Mouse (Mus musculus) right cerebral cortex, postnatal 4 days (tissue): ENCODE results near the gene R3hdm4.
"Not testable (repeated sequence)": the region's sequence is repeated elsewhere in the genome, so short reads cannot be mapped to it uniquely, and the experiment has no call there.

Source experiments
- DNase-seq: peaks from one replicate; pipeline ENCODE4 v3.0.0-alpha.2; 2022

The R3hdm4 gene

DNA sequence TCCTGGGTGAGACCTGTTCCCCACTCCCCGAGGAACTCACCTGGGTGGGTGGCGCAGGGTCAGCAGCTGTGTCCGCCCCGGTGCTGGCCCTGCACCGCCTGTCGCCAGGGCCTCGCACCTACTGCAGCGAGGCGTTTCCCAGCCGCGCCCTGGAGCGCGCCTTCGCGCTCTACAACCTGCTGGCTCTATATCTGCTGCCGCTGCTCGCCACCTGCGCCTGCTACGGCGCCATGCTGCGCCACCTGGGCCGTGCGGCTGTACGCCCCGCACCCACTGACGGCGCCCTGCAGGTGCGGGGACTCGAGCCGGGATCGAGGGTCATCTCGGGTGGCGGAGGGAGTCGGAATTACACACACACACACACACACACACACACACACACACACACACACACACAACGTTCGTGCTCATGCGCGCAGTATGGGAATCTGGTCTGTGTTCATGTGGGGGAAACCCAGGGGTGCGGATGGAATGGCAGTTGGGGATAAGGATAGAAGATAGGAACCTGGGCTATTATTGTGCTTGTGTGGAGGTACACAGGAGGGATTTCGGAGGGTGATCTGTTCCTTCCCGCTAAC lies at the start of gene R3hdm4:
Gene R3hdm4, minus strand, starts transcription at position 251 of the 578 bp plus-strand sequence.
- DNase-seq = no peak

DNA sequence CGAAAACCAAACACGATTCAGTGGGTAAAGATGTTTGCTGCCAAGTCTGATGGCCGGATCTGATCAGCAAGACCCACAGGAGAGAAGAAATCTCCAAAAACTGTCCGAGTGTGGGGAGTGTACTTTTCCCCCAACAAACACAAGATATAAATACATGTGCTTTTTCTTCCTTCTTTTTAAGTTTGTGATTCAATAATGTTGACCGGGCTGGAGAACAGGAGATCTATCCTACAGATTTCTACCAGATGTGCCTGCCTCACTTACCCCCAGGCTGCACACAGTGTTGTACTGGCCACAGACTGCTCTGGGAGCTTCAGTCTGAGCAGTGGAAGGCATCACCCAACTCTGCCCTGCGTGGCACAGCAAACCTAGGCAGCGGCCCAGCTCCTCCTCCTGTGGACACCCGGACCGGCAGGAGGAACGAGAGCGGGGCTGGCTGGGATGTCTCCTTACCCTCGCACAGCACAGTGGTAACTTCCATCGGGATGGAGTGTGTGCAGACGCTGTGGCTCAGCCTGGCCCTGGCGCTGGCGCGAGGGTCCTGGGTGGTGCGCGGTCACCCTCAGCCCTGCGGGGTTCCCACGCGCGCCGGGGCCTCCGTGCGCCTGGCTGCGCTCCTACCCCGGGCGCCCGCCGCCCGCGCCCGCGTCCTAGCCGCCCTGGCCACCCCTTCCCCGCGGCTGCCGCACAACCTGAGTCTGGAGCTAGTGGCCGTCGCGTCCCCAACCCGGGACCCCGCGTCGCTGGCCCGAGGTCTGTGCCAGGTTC lies 49.6 kb upstream of the R3hdm4 start, which contains the start of gene Grin3b:
Gene Grin3b, plus strand, starts transcription at position 301 of the 768 bp plus-strand sequence.
- no peak for DNase-seq

DNA sequence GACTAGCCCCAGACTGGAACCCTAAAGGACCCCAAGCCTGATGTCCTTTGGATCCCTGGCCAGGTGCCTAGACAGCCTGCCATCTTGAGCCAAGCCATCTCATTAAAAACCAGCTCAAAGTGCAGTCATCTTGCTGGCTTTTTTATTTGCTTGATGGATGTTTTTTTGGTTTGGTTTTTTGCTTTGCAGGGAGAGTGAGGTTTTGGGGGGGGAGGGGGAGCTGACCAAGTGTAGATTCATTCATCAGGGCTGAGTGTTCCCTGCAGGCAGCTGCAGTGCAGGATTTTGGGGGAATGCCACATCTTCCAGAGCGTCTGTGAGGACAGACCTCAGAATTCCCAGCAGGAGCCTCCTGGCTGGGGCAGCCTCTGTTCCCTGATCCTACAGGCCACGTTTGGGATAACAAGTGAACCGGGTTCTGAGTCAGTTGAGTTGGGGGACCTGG lies 48.1 kb upstream of the R3hdm4 start:
- no peak for DNase-seq

DNA sequence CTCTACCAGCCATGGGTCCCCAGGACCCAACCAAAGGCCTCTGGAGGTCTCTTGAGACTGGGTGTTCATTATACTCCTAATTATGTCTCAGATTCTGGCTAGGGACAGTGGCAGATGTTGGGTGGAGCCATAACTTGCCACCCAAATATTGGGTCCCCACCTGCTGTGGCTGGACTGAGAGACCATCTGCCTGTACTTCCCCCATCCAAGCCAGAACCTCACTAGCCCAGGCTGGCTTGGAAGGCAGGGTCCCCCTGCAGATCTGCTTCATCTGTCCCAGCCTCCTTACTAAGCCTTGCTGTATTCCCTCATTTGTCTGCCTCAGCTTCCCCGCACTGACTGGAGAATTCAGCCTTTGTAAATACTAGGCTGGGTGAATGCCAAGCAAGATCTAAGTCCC lies 47.2 kb upstream of the R3hdm4 start:
- no peak for DNase-seq

DNA sequence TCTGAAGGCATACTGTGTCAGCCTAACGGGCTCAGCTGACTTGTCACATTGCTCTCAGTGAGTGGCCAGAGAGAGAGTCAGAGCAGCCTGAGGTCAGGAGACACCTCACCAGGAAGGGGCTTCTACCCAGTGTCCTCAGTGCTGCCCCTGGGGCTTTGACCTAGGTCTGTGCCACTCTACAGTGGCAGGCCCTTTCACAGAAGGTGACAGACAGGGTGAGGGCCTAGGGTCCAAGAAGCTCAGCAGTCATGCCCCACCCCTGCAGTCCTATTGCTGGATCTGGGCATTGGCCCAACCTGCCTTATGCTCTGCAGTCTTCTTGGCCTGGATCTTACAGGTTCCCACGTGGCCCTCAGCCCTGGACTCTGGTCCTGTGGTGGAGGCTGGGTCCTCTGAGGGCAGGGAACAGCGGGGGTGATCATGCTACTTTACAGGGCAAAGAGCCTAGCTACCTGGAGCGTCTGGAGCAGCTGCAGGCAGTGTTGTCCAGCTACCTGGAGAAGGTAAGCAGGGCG lies 45.9 kb upstream of the R3hdm4 start:
- no peak for DNase-seq

DNA sequence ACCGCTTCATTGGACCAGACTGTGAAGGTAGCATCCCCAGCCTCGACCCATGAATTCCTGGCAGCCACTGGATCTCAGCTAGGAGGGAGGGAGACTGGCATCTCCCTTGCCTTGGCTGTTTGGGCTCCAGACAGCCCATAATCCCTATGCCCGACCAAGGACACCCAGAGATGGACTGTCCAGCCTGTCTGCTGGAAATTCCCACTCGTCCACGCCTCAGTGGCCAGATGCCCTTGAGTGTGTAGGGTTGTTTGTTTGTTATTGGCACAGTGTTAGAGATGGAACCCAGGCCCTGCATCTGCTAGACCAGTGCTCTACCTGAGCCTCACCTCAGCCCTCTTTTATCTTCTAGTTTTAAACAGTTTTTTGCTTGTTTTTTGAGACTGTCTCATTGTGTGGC lies 44.3 kb upstream of the R3hdm4 start:
- no peak for DNase-seq

DNA sequence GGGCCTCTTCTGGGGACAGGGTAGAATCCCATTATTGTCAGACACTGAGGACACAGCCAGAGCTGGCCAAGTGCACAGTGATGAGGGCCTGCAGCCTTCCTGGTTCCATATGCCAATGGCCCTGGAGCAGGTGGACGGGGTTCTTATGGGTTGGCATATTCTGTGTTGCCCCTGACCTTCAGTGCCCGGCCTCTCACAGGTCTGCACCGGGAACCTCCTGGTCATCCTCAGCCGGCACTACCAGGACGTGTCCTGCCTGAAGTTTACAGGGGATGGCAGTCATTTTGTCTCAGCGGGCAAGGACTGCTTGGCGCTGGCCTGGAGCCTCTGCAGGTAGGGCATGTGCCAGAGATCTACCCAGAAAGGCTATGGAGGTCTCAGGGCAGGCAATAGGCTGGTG lies 43.7 kb upstream of the R3hdm4 start:
- DNase-seq = no peak

DNA sequence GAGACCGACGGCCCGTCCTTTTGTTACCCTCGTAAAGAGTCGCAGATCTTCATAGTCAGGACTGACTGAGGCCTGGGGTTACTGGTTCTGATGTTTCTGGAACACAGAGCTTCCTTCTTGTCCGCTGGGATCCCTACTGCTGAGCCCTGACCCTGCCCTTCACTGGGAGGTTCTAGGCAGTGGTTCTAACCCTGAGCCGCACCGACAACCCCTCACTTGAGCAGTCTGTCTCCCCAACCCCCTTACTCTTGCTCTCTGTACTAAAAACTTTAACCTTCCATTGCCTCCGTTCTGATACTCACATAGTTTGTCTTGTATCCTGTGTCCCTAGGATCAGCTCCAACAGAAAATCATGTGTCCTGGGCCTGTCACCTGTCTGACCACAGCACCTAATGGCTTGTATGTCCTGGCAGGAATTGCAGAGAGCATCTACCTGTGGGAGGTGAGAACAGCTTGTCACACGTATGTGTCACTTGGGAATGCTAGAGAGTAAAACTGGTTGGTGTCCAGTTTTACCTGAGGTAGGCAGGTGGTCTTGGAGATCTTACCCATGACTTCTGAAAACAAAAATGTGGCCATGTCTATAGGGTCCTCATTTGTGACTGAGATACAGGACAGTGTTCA lies 39.8 kb upstream of the R3hdm4 start:
- DNase-seq = no peak

DNA sequence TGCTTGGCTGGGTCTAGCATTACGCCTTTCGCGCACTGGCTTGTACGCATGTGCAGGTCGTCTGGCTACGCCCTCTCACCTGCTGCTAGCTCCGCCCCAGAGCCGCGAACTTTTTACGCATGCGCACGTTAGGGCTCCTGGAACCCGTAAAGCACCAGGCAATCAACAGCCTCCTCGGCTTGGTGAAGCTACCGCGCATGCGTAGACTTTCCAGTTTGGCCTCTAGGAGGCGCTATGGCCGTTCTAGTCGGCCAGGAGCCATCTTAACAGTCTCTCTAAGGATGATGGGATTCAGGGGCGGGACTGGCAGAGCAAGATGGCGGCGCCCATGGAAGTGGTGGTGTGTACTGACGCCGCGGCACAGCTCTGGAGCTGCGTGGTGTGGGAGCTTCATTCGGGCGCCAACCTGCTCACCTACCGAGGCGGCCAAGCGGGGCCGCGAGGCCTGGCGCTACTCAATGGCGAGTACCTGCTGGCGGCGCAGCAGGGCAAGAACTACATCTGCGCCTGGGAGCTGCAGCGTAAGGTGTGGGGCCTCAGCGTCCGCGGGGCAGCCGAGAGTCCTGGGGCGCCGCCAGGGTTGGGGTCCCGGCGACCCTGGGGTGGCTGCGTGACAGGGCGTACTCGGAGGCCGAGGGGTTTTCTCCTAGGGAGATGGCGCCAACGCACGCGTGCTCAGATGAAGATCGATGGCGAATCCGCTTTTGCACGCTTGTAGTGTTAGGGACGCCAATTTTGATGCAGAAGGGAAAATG lies 39.0 kb upstream of the R3hdm4 start, which contains the start of gene Wdr18:
Gene Wdr18, plus strand, starts transcription at position 306 of the 755 bp plus-strand sequence.
- peak; percentile 97 for DNase-seq

DNA sequence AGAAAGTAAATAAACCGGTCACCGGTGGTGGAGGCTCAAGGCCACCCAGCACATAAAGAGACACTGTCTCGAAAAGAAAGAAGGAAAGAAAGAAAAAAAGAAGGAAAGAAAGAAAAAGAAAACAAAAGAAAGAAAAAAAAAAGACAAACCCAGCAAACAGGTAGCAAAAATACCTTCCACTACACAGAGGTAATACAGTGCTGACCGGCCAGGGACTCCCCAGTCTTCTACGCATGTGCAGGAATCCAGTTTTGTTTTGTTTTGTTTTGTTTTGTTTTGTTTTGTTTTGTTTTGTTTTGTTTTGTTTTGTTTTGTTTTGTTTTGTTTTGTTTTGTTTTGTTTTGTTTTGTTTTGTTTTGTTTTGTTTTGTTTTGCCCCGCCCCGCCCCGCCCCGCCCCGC lies 38.4 kb upstream of the R3hdm4 start:
- DNase-seq = not testable (repeated sequence)

DNA sequence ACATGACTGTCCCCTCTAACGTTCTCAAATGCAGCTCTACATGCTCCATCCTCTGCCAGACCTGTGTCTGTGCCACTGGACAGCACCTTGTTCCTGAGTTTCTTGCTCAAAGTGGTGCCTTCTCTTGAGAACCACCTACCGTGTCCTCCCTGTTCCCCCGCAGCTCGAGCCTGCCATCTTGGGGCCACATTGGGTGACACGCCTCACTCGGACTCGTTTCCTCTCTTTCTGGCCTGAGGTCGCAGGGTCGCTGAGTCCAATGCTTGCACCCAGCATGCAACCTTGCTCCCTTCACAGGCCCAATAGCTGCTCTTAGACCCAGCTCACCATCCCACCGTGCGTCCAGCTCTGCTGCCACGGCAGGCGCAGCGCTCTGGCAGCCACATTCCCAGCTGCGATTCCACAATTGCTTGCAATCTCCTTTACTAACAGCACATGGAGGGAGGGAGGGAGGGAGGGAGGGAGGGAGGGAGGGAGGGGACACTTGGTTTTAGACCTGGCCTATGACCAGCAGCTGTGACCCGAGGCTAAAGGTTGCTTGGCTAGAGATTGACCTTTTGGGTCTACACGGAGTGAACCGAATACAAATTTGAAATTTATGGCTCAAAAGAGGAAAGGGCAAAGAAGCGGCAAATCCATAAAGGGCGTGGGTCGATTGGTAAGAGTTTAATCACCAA lies 37.3 kb upstream of the R3hdm4 start:
- DNase-seq = peak; percentile 65

DNA sequence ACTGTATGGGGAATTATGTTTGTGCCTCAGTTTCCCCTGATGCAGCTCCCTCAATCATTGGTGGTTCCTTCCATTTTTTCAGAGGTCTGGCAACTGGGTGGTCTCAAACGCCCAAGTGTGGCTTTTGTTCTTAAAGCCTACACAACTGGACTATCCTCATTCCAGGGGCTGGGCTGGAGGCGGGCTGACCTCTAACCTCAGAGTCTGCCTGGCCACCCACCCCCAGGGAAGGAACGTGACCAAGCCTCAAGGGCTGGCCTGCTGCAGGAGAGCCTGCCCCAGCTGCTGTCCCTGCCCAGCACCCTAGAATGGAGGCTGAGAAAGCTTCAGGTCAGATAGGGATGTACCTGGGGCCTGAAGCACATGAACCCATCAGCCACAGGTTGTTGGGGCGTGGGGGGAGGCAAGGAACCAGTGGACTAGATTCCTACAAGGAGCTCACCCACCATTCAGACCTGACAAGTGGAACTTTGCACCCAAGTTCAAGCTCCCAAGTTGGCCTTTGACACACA lies 35.7 kb upstream of the R3hdm4 start:
- DNase-seq = no peak

DNA sequence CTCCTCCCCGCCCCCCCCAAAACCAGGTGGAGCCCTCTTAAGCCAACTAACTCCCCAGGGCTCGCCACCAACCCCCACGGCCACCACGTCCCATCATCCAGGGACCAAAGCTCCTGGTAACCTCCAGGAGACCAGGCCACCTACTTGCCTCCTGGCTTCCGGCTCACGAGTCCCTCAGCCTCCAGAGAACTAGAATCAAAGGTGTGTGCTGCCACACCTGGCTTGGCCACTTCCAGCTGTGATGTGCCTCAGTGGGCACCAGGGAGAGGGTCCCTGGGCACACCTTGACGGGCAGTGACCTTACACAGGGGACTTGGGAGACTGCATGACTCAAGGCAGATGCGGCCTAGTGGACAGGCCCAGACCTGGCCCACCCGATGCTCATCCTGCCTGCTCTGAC lies 34.7 kb upstream of the R3hdm4 start:
- DNase-seq = no peak

DNA sequence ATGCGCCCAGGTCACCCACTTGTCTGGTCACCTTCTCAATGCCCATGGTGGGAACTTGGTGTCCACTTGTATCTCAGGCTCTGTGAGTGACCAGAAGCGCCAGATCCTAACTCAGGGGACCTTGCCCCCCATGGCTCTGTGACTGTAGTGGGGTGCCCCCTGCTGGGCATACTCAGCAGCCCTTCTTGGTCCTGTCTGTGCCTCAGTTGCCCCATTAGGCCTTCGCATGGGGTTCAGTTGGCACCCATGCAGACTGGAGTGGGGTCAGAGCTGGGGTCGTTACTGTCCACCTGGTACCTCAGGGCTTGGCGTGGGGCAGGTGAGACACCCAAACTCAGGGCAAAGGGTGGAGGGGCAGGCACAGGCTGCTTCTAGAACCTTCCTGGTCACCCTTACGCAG lies 32.9 kb upstream of the R3hdm4 start:
- peak; percentile 43 for DNase-seq

DNA sequence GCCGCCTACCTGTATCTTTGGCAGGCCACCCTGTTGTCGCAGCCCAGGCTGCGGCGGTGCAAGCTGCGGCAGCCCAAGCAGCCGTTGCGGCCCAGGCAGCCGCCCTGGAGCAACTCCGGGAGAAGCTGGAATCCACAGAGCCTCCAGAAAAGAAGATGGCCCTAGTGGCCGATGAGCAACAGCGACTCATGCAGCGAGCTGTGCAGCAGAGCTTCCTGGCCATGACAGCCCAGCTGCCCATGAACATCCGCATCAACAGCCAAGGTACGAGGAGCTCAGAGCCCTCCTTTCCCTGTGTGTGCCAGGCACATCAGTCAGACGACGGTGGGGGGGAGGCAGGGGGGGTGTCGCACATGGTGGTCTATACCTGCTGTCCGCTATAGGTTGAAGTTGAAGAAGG lies 29.7 kb upstream of the R3hdm4 start:
- no peak for DNase-seq

DNA sequence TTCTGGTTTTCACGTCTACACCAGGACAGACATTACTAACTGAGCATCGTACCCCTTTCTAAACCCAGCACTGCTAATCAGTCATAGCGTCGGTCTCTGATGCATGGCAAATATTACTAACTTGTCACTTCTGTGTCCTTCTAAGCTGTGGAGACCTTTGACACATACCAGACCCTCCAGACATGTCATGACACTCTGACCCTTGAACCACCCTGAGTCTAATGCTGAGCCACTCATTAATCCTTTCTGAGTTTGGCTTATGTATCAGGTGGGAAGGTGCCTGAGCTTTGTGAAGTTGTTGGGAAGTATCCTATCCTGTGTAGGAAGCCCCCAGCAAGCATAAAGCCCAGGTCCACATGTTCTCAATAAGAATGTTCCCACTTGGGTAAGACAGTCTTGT lies 28.9 kb upstream of the R3hdm4 start:
- no peak for DNase-seq

DNA sequence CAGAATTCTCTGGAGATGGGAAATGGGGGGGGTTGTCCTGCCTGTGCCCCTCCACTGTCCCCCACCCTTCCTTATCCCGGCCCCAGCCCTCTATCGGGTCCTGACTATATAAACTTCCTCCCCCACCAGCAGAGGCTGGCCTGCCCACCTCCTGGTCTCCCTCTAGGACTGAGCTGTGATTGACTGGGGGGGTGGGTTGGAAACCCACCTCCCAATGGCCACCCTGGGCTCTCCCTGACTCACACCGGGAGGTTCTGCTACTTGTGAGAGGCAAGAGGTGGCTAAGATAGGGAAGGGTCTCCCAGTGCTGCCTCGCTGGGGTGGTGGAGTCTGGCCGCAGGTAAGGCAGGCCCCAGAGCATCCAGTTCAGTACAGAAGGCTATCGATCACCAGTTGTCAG lies 26.5 kb upstream of the R3hdm4 start:
- no peak for DNase-seq

DNA sequence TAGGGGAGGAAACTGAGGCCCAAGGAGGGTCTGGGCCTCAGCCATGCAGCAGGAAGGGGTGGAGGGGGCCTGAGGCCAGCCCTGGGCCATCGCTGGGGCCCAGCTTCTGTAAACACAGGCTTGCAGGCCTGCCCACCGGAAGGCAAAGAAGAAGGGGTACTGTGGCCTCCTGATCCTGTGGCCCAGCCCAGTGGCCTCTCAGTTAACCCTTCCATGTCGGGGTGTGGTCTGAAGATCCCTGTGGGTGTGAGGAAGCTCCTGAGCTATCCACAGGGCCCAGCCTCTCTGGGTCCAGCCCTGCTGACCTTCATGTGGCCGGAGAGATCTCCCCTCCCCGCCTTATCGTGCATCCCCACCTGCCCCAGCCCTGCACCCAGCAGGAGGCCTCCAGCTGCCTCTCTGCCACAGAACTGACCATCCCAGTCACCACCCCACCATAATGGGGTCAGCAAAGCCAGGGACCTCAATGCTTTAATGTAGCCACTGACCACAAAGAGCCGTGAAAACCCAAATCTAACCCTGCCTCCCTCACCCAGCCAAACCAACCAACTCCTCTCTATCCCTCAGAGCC lies 25.8 kb upstream of the R3hdm4 start:
- no peak for DNase-seq

DNA sequence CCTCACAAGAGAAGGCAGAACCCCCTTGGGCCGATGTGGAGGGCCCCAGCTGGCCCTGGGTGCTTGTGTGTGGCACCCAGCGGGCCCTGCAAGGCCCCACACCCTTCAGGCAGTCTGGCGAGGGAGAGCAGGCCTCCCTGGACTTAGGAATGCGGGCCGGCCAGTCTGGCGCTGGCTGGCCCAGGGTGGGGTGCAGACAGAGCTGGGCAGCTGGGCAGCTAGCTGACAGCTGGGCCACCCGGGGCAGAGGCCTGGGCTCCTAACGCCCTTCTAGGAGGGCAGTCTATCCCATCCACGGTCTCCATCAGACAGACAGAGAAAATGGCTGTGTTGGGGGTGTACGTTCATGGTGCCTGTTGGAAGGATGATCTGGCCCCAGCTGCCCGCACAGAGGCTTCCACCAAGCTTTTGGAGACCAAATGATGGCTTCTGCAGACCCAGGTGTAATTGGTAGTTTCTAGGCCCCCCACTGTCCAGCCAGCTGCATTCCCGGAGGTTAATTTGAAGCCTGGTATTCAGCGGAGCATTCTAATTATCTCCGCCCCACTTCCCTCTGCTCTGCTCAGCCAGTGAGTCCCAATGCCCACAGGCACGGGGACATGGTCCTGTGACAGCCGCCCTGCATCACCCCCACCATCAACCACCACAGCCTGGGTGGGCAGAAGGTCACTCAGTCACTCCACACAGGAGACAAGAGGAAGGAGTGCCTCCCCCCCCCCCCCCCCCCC lies 24.7 kb upstream of the R3hdm4 start:
- DNase-seq = no peak

DNA sequence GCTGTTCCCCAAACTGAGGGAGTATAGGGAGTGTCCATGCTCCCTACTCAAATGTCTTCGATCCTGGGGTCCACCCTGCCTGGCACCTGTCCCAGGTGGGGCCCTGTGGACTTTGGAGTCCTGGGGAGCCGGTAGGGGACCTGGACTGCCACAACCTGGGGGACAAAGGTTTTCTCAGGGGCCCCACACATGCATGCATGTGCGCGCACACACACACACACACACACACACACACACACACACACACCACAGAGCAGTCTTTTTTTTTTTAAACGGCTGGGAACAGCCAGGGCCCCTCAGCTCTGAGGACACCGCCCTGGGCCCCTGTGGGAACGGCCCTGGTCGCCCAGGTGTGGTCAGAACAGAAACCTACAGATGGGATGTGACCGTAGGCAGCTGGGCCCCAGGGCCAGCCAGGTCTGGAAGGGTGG lies 22.5 kb upstream of the R3hdm4 start:
- no peak for DNase-seq

DNA sequence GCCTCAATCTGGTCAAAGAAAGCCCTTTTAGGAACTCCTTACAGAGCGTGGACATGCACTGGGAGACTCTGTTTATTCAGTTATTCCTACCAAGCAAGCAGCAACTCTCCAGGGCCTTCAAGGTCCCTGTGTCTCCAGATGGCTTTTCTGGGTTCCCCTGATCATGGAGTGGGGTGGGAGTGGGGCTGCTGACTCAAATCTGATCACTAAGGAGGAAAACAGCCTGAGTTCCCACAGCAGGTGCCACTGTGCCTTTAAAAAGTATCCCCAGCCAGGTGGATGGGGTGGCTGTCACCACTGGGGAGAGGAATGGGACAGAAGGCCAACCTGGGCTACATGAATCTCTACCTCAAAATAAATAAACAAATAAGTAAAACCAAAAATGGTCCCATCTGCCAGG lies 22.0 kb upstream of the R3hdm4 start:
- no peak for DNase-seq
